Mouse (Mus musculus): Measurements from ENCODE around the gene Smtn.

Gene Smtn

GRCm38 (mm10) chr11:3547047-3547446 is 6.6 kb upstream of the Smtn start:
- DNase-seq: no peak

DNA sequence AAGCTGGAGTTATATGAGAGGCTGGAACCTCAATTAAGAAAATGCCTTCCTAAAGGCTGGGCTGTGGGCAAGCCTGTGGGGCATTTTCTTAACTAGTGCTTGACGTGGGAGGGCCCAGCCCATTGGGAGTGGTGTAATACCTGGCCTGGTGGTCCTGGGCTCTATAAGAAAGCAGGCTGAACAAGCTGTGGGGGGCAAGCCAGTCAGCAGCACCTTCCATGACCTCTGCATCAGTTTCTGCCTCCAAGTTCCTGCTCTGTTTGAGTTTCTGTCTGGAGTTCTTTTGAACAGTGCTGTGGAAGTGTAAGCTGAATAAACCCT is 5.8 kb upstream of the Smtn start:
- no peak for DNase-seq

GRCm38 (mm10) chr11:3545531-3546241 is 5.3 kb upstream of the Smtn start:
- no peak for DNase-seq

- no peak for DNase-seq
Observed at GRCm38 (mm10) chr11:3544409-3544808, 4.0 kb upstream of the Smtn start.

DNA sequence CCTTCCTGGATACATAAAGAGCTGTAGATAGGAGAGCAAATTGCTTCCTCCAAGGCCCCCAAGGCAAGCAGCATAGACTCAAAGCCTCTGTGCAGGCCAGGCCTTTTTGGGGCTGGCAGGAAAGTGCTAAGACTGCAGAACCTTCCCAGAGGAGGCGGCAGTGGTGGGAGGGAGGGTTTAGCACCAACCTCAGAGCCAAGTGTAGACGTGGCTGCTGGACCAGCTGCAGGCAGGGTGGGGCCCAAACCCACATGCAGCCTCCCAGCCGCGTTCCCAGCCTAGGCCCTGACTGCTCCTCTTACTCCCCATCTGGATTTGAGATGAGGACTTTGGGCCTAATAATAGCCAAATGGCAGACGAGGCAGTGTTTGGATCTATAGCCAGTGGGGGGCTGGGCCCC is 2.6 kb upstream of the Smtn start:
- DNase-seq: no peak

DNA sequence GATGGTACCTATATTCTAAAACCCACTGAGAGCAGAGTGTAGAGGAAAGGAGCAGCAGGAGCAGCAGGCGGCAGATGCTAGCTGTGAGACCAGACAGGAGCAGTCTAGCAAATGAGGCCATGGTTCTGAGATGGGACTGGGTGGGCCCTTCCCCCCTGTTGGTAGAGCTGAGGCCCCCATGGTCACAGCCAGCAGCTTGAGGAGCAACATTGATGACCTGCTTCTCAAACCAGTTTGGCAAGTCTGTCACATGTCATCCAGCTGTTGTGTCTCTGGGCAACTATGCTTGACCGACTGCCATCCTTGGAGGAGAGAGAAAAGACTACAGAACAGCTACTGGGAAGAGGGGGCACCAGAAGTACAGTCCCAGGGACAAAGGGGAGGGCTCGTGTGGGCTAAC is 1.5 kb upstream of the Smtn start:
- DNase-seq: no peak

DNA sequence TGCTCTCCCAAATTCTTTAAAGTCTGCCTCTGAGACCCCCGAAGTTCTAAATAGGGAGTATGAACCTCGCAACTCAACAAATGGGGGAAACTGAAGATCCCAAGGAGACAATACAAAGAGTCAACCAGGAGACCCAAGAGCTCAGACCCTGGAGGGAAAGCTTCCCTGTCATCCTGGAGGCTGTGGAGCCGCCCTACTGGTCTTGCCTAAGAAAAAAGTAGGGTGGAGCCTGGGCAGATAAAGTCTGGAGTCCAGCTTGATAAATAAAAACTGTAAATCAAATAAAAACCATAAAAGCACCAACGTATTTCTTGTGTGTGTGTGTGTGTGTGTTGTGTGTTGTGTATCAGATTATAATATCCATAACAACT is 601 bp downstream of the Smtn start:
- DNase-seq: no peak

GRCm38 (mm10) chr11:3539111-3539825 is 1.1 kb downstream of the Smtn start:
- DNase-seq: peak; percentile 83 to 86

GRCm38 (mm10) chr11:3538341-3538740 is 2.1 kb downstream of the Smtn start:
- no peak for DNase-seq

DNA sequence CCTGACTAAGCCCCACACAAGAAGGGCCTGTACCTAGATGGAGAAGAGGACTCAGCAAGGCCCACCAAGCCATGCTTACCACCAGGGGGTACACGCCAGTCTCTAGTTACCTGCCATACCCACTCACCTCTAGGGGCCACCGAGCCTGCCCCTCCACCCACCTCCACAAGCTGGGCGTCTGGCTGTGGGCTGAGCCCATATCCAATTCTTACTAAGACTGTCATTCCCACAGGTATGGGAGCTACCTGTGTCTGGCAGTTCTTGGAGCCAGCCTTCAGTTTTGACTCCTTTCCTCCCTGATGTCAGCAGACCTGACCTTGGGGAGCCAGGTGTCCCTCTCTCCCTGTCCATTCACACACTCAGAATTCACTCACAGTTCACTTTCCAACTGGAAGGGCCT is 2.7 kb downstream of the Smtn start:
- no peak for DNase-seq

GRCm38 (mm10) chr11:3536745-3537333 is 3.6 kb downstream of the Smtn start:
- DNase-seq: no peak

- no peak for DNase-seq
Observed at GRCm38 (mm10) chr11:3536082-3536481, 4.3 kb downstream of the Smtn start.

DNA sequence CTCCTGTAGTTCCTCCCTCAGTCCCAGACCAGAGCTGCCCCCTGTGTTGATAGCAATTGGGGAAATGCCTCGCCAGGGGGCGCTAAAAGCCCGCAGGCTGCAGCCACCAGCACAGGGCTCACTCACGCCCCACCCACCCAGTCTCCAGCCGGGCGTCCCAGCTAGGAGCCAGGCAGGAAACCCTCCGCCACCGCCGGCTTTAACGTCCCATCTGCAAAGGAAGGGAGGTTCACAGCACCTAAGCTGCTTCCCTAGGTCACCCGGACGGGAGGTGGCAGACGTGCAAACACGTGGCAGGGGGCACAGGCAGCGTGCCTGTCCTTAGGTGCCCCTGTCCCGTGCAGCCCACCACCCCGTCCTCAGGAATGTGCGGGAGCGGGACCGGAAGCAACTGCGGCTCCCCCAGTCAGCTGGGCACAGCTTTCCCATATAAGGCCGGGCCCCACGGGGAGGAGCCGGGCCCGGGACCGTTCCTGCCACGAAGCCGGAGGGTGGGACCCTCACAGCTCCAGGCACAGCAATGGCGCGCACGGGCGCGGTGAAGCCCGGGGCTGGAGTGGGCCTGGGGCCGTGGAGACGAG is 4.9 kb downstream of the Smtn start:
- DNase-seq: peak; percentile 95 to 96

GRCm38 (mm10) chr11:3534956-3535355 is 5.5 kb downstream of the Smtn start:
- no peak for DNase-seq

DNA sequence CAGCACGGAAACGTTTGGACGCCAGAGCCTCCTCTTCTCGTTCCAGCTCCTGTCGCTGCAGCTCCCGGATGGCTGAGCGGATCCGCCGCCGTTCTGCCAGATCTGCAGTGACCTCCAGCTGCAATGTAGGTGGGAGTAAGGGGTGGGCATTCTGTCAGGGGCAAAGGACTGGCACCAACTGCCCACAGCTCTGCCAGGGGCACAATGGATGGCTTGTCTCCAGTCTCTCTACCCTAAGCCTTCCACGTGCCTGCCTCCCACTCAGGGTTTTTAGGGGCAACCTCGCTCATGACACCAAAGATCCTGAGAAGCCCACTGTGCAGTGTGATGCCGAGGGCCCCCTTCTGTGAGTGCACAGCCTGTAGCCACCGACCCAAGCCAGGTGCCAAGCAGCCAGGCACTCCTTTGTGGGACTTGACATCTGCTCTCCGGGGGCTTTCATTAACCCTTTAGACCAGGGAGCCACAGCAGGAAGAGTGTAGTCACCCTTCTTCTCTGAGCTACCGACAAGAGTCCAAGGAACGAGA is 6.9 kb downstream of the Smtn start:
- DNase-seq: no peak

- no peak for DNase-seq
Observed at GRCm38 (mm10) chr11:3532101-3532931, 8.1 kb downstream of the Smtn start.

GRCm38 (mm10) chr11:3531634-3532033 is 8.8 kb downstream of the Smtn start:
- DNase-seq: peak; percentile 57 to 67

DNA sequence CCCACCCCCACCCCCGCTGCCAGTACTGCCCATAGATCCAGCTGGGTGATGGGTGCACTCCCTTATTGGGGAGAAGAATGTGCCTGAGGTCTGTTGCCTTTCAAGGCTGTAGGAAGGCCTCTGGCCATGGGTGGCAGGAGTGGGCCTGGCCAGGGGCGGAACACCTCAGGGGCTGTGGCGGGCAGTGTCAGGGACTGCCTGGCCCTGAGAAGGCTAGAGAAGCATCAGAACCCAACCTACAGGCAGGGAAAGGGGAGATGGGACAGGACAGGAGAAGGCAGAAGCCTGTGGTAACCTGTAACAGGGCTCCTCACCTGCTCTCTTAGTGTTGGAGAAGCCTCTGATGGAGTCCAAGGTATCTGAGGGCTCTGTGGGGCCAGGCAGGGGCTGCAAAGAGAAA is 9.7 kb downstream of the Smtn start:
- DNase-seq: no peak

GRCm38 (mm10) chr11:3529476-3530252 is 10.7 kb downstream of the Smtn start:
- no peak for DNase-seq

DNA sequence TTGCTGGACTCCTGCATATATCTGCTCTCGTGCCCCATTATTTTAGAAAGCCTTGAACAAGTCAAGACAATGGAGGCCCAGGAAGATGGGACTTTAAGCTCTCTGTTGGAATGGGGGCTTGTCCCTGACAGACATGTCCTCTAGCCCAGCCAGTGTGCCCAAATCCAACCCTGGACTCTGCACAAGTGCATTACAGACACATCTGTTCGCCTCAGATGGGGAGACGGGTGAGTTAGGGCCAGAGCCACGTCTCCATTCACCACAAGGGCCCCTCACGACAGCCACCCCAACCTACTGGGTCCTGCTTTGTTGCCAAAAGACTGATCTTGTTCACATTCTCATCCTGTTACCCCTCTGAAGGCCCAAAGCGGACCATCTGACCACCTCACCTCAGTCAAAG is 12.2 kb downstream of the Smtn start:
- no peak for DNase-seq

DNA sequence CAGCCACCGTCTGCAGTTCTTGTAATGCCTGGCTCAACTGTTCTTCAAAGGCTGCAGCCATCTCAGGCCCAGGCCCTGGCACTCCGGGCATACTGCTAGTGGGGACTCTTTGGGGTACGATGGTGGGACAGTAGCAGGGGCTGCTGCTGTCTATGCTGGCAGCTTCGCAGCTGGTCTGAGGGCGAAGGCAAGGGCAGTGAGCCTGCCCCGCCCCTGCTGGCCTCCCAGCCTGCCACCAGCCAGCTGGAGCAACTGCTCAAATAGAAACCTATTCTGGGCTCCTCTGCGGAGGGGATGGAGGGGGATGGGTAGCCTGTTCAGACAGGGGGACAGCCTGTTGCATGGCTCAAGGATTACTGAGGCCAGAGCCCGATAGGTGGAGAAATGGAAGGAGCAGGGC is 12.6 kb downstream of the Smtn start:
- DNase-seq: no peak
